Mouse (Mus musculus) midbrain, embryonic 14.5 days (tissue): ENCODE measurements around the gene Gm12216. TPM values are rescaled to one million over a fixed set of nuclear protein-coding genes. Genes with fewer than 3 reads are reported as not detected.

Experiments used
- ATAC-seq: fragments of 200-750 bp; cut with Nextera tagmentation; 2 replicates; pipeline ENCODE4 v1.8.0; 2017; ENCODE audit warnings: moderate number of reproducible peaks, moderate library complexity; ENCODE audit not compliant: low FRiP score, low TSS enrichment
- DNase-seq: peaks from one replicate; pipeline ENCODE4 v3.0.0-alpha.2; 2015
- H3K27ac ChIP-seq: fragments of 300-500 bp; sonication (generic); replicated peaks from 2 replicates; pipeline ENCODE4 v1.5.1; 2014; ENCODE audit warnings: mild to moderate bottlenecking, low read depth, low read length, moderate library complexity
- H3K27me3 ChIP-seq: fragments of 300-500 bp; sonication (generic); 2 replicates; pipeline ENCODE4 v1.6.1; 2014; ENCODE audit warnings: low read length, control low read depth, mixed read lengths; ENCODE audit not compliant: control insufficient read depth, insufficient read depth
- H3K36me3 ChIP-seq: fragments of 300-500 bp; sonication (generic); 2 replicates; pipeline ENCODE4 v1.6.1; 2014; ENCODE audit warnings: low read length, control low read depth; ENCODE audit not compliant: control insufficient read depth, insufficient read depth
- H3K4me1 ChIP-seq: fragments of 300-500 bp; sonication (generic); 2 replicates; pipeline ENCODE4 v1.6.1; 2014; ENCODE audit warnings: mild to moderate bottlenecking, antibody characterized with exemption, low read length, control low read depth; ENCODE audit not compliant: control insufficient read depth, insufficient read depth
- H3K4me2 ChIP-seq: fragments of 300-500 bp; sonication (generic); 2 replicates; pipeline ENCODE4 v1.6.1; 2014; ENCODE audit warnings: mild to moderate bottlenecking, low read length, moderate library complexity
- H3K4me3 ChIP-seq: fragments of 300-500 bp; sonication (generic); replicated peaks from 2 replicates; pipeline ENCODE4 v1.5.1; 2014; ENCODE audit warnings: low read depth, low read length
- H3K9ac ChIP-seq: fragments of 300-500 bp; sonication (generic); replicated peaks from 2 replicates; pipeline ENCODE4 v1.6.1; 2014; ENCODE audit warnings: mild to moderate bottlenecking, low read length, moderate library complexity
- H3K9me3 ChIP-seq: fragments of 300-500 bp; sonication (generic); 2 replicates; pipeline ENCODE4 v1.6.1; 2016; ENCODE audit warnings: low read length, control low read depth, mixed read lengths; ENCODE audit not compliant: control insufficient read depth
- WGBS: fragments of 180-500 bp; shearing (Covaris S2); extraction: QIAGEN DNeasy Blood & Tissue Kit; methylation state at CpG from one replicate; pipeline ENCODE4 v1.1.7; 2014; 5-methylcytosine and 5-hydroxymethylcytosine counted together
- polyA plus RNA-seq: library from polyadenylated mRNA; unstranded; fragments of >200 nt; fragmentation: Nextera tagmentation; extraction: Ambion mirVana; gene quantifications from 2 replicates; pipeline ENCODE4 v1.2.1, GENCODE M21; 2014

Gene Gm12216
- polyA plus RNA-seq, 1 experiment from 2014 or later: 0.57 TPM

GRCm38 (mm10) chr11:53747985-53748384 lies 111.1 kb downstream of the Gm12216 start:
- Histone ChIP-seq H3K27me3 (no peaks in the 10 kb centered on the region), H3K27ac (no peak overlapping the region), H3K36me3 (no peaks in the 10 kb centered on the region), H3K9ac (no peak overlapping the region), H3K4me3 (no peak overlapping the region), H3K4me2 (no peak overlapping the region), H3K4me1 (no peaks in the 10 kb centered on the region), H3K9me3 (no peaks in the 10 kb centered on the region)
- ATAC-seq (no peak), DNase-seq (no peak)
- 95% methylated on average over 9 of the region's 9 CpGs for WGBS

GRCm38 (mm10) chr11:53745260-53745659 lies 113.8 kb downstream of the Gm12216 start:
- no peak overlapping the region for H3K9ac ChIP-seq

GRCm38 (mm10) chr11:53742353-53742752 lies 116.7 kb downstream of the Gm12216 start:
- ATAC-seq (no peak), DNase-seq (peak; percentile 45)
- WGBS: 8% methylated on average over 5 of the region's 5 CpGs
- no peak overlapping the region for H3K9ac ChIP-seq
- no peak overlapping the region for H3K27ac ChIP-seq
- H3K4me1 ChIP-seq: no peaks in the 10 kb centered on the region
- no peaks in the 10 kb centered on the region for H3K9me3 ChIP-seq
- no peaks in the 10 kb centered on the region for H3K36me3 ChIP-seq
- H3K27me3 ChIP-seq: no peaks in the 10 kb centered on the region
- no peak overlapping the region for H3K4me2 ChIP-seq
- no peak overlapping the region for H3K4me3 ChIP-seq

More at GRCm38 (mm10) chr11:53745260-53745659, 113.8 kb downstream of the Gm12216 start:
- H3K4me1 ChIP-seq: no peaks in the 10 kb centered on the region
- no peak overlapping the region for H3K4me3 ChIP-seq
- ATAC-seq (no peak), DNase-seq (no peak)
- no peak overlapping the region for H3K27ac ChIP-seq
- 91% methylated on average over 2 of the region's 2 CpGs for WGBS
- no peaks in the 10 kb centered on the region for H3K9me3 ChIP-seq
- H3K36me3 ChIP-seq: no peaks in the 10 kb centered on the region
- H3K4me2 ChIP-seq: no peak overlapping the region
- no peaks in the 10 kb centered on the region for H3K27me3 ChIP-seq

- Histone ChIP-seq H3K36me3 (no peaks in the 10 kb centered on the region), H3K27me3 (no peaks in the 10 kb centered on the region), H3K4me2 (no peak overlapping the region), H3K4me3 (no peak overlapping the region), H3K9ac (no peak overlapping the region), H3K27ac (no peak overlapping the region), H3K9me3 (no peaks in the 10 kb centered on the region), H3K4me1 (no peaks in the 10 kb centered on the region)
- DNase-seq (peak; percentile 57), ATAC-seq (no peak)
- 44% methylated on average over 6 of the region's 6 CpGs for WGBS
These were observed 121.5 kb downstream of the Gm12216 start for GRCm38 (mm10) chr11:53737573-53737946.

- Histone ChIP-seq H3K36me3 (no peaks in the 10 kb centered on the region), H3K4me1 (no peaks in the 10 kb centered on the region), H3K27me3 (no peaks in the 10 kb centered on the region), H3K9ac (no peak overlapping the region), H3K4me2 (no peak overlapping the region), H3K4me3 (no peak overlapping the region), H3K27ac (no peak overlapping the region), H3K9me3 (no peaks in the 10 kb centered on the region)
- peak; percentile 78 for DNase-seq
- no peak for ATAC-seq
- WGBS: 53% methylated on average over 14 of the region's 14 CpGs
These were observed 122.1 kb downstream of the Gm12216 start for GRCm38 (mm10) chr11:53736771-53737572.

- no peaks in the 10 kb centered on the region for H3K9me3 ChIP-seq
- H3K36me3 ChIP-seq: no peaks in the 10 kb centered on the region
- H3K9ac ChIP-seq: no peak overlapping the region
- no peak overlapping the region for H3K27ac ChIP-seq
- WGBS: 27% methylated on average over 17 of the region's 17 CpGs
- peak; percentile 91 for DNase-seq
- ATAC-seq: peak; percentile 57
- peak overlapping the region; percentile 50 for H3K4me2 ChIP-seq
- H3K4me3 ChIP-seq: peak overlapping the region; percentile 17; the same call in 1 of the 2 replicates
- H3K27me3 ChIP-seq: no peaks in the 10 kb centered on the region
- H3K4me1 ChIP-seq: no peaks in the 10 kb centered on the region
These were observed 123.3 kb downstream of the Gm12216 start for GRCm38 (mm10) chr11:53735682-53736245.

GRCm38 (mm10) chr11:53734970-53735681 lies 123.9 kb downstream of the Gm12216 start:
- Histone ChIP-seq H3K4me3 (no peak overlapping the region), H3K4me2 (no peak overlapping the region), H3K27me3 (no peaks in the 10 kb centered on the region), H3K4me1 (no peaks in the 10 kb centered on the region), H3K9ac (no peak overlapping the region), H3K27ac (no peak overlapping the region), H3K9me3 (no peaks in the 10 kb centered on the region), H3K36me3 (no peaks in the 10 kb centered on the region)
- ATAC-seq (no peak), DNase-seq (no peak)
- WGBS: 73% methylated on average over 18 of the region's 18 CpGs

- Histone ChIP-seq H3K4me3 (no peak overlapping the region), H3K9ac (no peak overlapping the region), H3K9me3 (no peaks in the 10 kb centered on the region), H3K36me3 (no peaks in the 10 kb centered on the region), H3K27me3 (no peaks in the 10 kb centered on the region), H3K4me2 (no peak overlapping the region), H3K27ac (no peak overlapping the region), H3K4me1 (no peaks in the 10 kb centered on the region)
- no peak for DNase-seq
- no peak for ATAC-seq
- WGBS: 85% methylated on average over 2 of the region's 2 CpGs
These were observed 124.6 kb downstream of the Gm12216 start for GRCm38 (mm10) chr11:53734431-53734830.
